Mouse (Mus musculus): ENCODE data around the gene Chtf18. TPM values are rescaled to one million over a fixed set of nuclear protein-coding genes. Genes with fewer than 3 reads are reported as not detected.

The Chtf18 gene
- total and polyA plus RNA-seq, 2 experiments, result 0.18 to 0.31 TPM

DNA sequence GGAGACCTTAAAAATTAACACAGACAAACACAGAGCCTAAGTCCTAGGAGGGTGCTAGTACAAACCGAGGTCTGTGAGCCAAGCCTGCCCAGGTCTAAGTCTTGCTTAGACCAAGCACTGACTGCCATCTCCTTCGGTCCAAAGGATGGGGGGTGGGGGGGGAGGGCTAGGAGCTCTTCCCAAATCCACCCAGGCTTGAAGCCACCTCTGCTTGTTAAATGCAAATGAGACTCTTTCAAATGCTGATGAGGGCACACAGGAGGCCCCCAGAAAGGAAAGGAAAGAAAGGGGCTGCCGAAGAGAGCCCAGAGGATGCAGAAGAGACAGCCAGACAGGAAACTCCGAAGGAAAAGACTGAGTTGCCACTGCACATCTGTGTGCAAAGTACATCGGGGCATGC, 47.4 kb downstream of the Chtf18 start:
- H3K36me3 ChIP-seq (ENCODE audit: control insufficient read depth, insufficient read depth, low read length), result no peaks in the 10 kb centered on the region
- TF ChIP-seq CTCF (IDR thresholded peaks at IDR 0.05; ENCODE audit: low read depth, low read length) (no peak), POLR2A (IDR thresholded peaks at IDR 0.05; ENCODE audit: extremely low read depth, insufficient read depth, low read length) (no peak)
- no peak overlapping the region for H3K4me3 ChIP-seq (ENCODE audit: insufficient read depth, low read depth, low read length)
- WGBS, result 29% methylated on average over 5 of the region's 5 CpGs
- no peaks in the 10 kb centered on the region for H3K4me1 ChIP-seq (ENCODE audit: control insufficient read depth, insufficient read depth, low read length)
- no peak overlapping the region for H3K27ac ChIP-seq (replicated peaks; ENCODE audit: insufficient read depth, low read depth, low read length)
- H3K27me3 ChIP-seq (ENCODE audit: control insufficient read depth, insufficient read depth, low read length), result no peaks in the 10 kb centered on the region
- no peak overlapping the region for H3K9ac ChIP-seq (ENCODE audit: low read depth, low read length)
- H3K79me2 ChIP-seq (ENCODE audit: control insufficient read depth, insufficient read depth, low read length), result no peaks in the 10 kb centered on the region
- no peak for DNase-seq (ENCODE audit: extremely low read depth, low read depth, low spot score)

DNA sequence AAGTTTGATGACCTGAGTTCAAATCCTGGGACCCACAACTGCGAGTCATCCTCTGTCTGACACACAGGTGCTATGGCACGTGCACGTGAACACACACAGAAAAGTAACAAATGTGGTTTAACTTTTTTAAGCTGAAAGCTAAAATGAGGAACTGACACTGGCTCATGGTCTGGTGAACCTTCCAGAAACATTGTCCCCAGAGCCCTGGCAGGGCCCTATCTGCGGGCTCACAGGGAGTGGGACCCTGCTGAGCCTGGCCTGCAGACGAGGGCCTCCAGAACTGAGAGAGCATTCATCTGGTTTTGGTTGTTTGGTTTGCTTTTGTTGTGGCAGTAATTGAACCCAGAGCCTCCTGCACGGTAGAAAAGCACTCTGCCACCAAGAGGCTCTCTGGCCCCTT, 49.2 kb downstream of the Chtf18 start:
- Histone ChIP-seq H3K27ac (replicated peaks; ENCODE audit: insufficient read depth, low read depth, low read length) (no peak overlapping the region), H3K4me1 (ENCODE audit: control insufficient read depth, insufficient read depth, low read length) (no peaks in the 10 kb centered on the region), H3K4me3 (ENCODE audit: insufficient read depth, low read depth, low read length) (no peak overlapping the region), H3K79me2 (ENCODE audit: control insufficient read depth, insufficient read depth, low read length) (no peaks in the 10 kb centered on the region), H3K36me3 (ENCODE audit: control insufficient read depth, insufficient read depth, low read length) (no peaks in the 10 kb centered on the region), H3K27me3 (ENCODE audit: control insufficient read depth, insufficient read depth, low read length) (no peaks in the 10 kb centered on the region), H3K9ac (ENCODE audit: low read depth, low read length) (no peak overlapping the region)
- no peak for TF ChIP-seq POLR2A (IDR thresholded peaks at IDR 0.05; ENCODE audit: extremely low read depth, insufficient read depth, low read length)
- TF ChIP-seq CTCF (IDR thresholded peaks at IDR 0.05; ENCODE audit: low read depth, low read length), result no peak
- WGBS, result 71% methylated on average over 6 of the region's 6 CpGs
- peak; percentile 8 for DNase-seq (ENCODE audit: extremely low read depth, low read depth, low spot score)

DNA sequence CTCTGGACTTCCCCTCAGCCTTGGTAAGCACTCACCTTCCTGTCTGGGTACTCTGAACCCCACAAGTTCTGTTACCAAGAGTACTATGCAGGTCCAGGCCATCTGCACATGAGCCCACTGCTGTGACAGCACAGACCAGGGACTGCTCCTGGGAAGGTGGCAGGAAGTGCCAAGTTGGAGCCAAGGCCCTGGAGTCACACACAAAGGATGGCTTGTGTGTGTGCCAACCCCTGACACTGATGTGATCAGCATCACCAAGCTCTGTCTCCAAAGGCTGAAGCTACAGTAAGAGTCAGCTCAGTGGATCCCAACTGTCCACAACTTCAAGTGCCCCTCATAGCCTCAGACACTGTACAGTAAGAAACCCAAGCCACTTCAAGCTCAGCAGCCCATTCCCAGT, 54.2 kb downstream of the Chtf18 start:
- no peak overlapping the region for H3K4me3 ChIP-seq (ENCODE audit: insufficient read depth, low read depth, low read length)
- TF ChIP-seq POLR2A (IDR thresholded peaks at IDR 0.05; ENCODE audit: extremely low read depth, insufficient read depth, low read length), result no peak
- TF ChIP-seq CTCF (IDR thresholded peaks at IDR 0.05; ENCODE audit: low read depth, low read length), result no peak
- DNase-seq (ENCODE audit: extremely low read depth, low read depth, low spot score), result no peak
- H3K36me3 ChIP-seq (ENCODE audit: control insufficient read depth, insufficient read depth, low read length), result no peaks in the 10 kb centered on the region
- no peaks in the 10 kb centered on the region for H3K4me1 ChIP-seq (ENCODE audit: control insufficient read depth, insufficient read depth, low read length)
- H3K27me3 ChIP-seq (ENCODE audit: control insufficient read depth, insufficient read depth, low read length), result no peaks in the 10 kb centered on the region
- H3K9ac ChIP-seq (ENCODE audit: low read depth, low read length), result no peak overlapping the region
- H3K79me2 ChIP-seq (ENCODE audit: control insufficient read depth, insufficient read depth, low read length), result no peaks in the 10 kb centered on the region
- no peak overlapping the region for H3K27ac ChIP-seq (replicated peaks; ENCODE audit: insufficient read depth, low read depth, low read length)

Other genes with a start within 250 kb of the Chtf18 start
- not detected in 2 replicates for gene Sstr5, start 230.1 kb downstream of the Chtf18 start, total RNA-seq (2014; rRNA removed)
- gene Sstr5, start 230.1 kb downstream of the Chtf18 start, polyA plus RNA-seq (2012; rRNA removed), result not detected in 2 replicates
- gene Sox8, start 156.7 kb downstream of the Chtf18 start, total RNA-seq (2014; rRNA removed), result not detected in 2 replicates
- not detected in 2 replicates for gene Sox8, start 156.7 kb downstream of the Chtf18 start, polyA plus RNA-seq (2012; rRNA removed)
- 26.9 and 31.3 TPM in 2 replicates for gene Lmf1, start 148.3 kb downstream of the Chtf18 start, total RNA-seq (2014; rRNA removed)
- gene Lmf1, start 148.3 kb downstream of the Chtf18 start, polyA plus RNA-seq (2012; rRNA removed), result 35.2 and 38.4 TPM in 2 replicates
- not detected in 2 replicates for gene Gng13, start 10.2 kb downstream of the Chtf18 start, total RNA-seq (2014; rRNA removed)
- not detected in 2 replicates for gene Gng13, start 10.2 kb downstream of the Chtf18 start, polyA plus RNA-seq (2012; rRNA removed)
- gene Rpusd1, start 251 bp upstream of the Chtf18 start, total RNA-seq (2014; rRNA removed), result 1.0 and 2.1 TPM in 2 replicates
- gene Rpusd1, start 251 bp upstream of the Chtf18 start, polyA plus RNA-seq (2012; rRNA removed), result 7.3 and 9.0 TPM in 2 replicates
- not detected in 2 replicates for gene Mslnl, start 8.6 kb upstream of the Chtf18 start, total RNA-seq (2014; rRNA removed)
- not detected in 2 replicates for gene Mslnl, start 8.6 kb upstream of the Chtf18 start, polyA plus RNA-seq (2012; rRNA removed)
- gene Msln, start 27.0 kb upstream of the Chtf18 start, total RNA-seq (2014; rRNA removed), result 0.34 and 0.74 TPM in 2 replicates
- gene Msln, start 27.0 kb upstream of the Chtf18 start, polyA plus RNA-seq (2012; rRNA removed), result 1.1 and 2.0 TPM in 2 replicates
- gene Narfl, start 46.4 kb upstream of the Chtf18 start, total RNA-seq (2014; rRNA removed), result 14.9 and 20.6 TPM in 2 replicates
- 19.4 and 22.5 TPM in 2 replicates for gene Narfl, start 46.4 kb upstream of the Chtf18 start, polyA plus RNA-seq (2012; rRNA removed)
- gene Haghl, start 58.3 kb upstream of the Chtf18 start, total RNA-seq (2014; rRNA removed), result 6.0 and 6.7 TPM in 2 replicates
- gene Haghl, start 58.3 kb upstream of the Chtf18 start, polyA plus RNA-seq (2012; rRNA removed), result 11.2 and 14.1 TPM in 2 replicates
- not detected in 2 replicates for gene Ccdc78, start 59.2 kb upstream of the Chtf18 start, total RNA-seq (2014; rRNA removed)
- gene Ccdc78, start 59.2 kb upstream of the Chtf18 start, polyA plus RNA-seq (2012; rRNA removed), result 0.06 TPM in 1 of 2 replicates, not detected in the other
- gene Fam173a, start 65.5 kb upstream of the Chtf18 start, total RNA-seq (2014; rRNA removed), result 55.0 and 69.3 TPM in 2 replicates
- 89.3 and 106 TPM in 2 replicates for gene Fam173a, start 65.5 kb upstream of the Chtf18 start, polyA plus RNA-seq (2012; rRNA removed)
- gene AC134908.4, start 68.2 kb upstream of the Chtf18 start, total RNA-seq (2014; rRNA removed), result 0.28 and 0.54 TPM in 2 replicates
- gene AC134908.4, start 68.2 kb upstream of the Chtf18 start, polyA plus RNA-seq (2012; rRNA removed), result 0.35 and 0.37 TPM in 2 replicates
- 11.7 and 22.2 TPM in 2 replicates for gene Metrn, start 69.7 kb upstream of the Chtf18 start, total RNA-seq (2014; rRNA removed)
- gene Metrn, start 69.7 kb upstream of the Chtf18 start, polyA plus RNA-seq (2012; rRNA removed), result 21.6 and 37.1 TPM in 2 replicates
- gene Fbxl16, start 81.7 kb upstream of the Chtf18 start, total RNA-seq (2014; rRNA removed), result 0.07 TPM in 1 of 2 replicates, not detected in the other
- gene Fbxl16, start 81.7 kb upstream of the Chtf18 start, polyA plus RNA-seq (2012; rRNA removed), result 0.12 and 0.33 TPM in 2 replicates
- 13.3 and 15.6 TPM in 2 replicates for gene Wdr24, start 96.2 kb upstream of the Chtf18 start, total RNA-seq (2014; rRNA removed)
- gene Wdr24, start 96.2 kb upstream of the Chtf18 start, polyA plus RNA-seq (2012; rRNA removed), result 23.9 and 24.8 TPM in 2 replicates
- gene Jmjd8, start 101.4 kb upstream of the Chtf18 start, total RNA-seq (2014; rRNA removed), result 25.6 and 30.5 TPM in 2 replicates
- 75.0 and 78.4 TPM in 2 replicates for gene Jmjd8, start 101.4 kb upstream of the Chtf18 start, polyA plus RNA-seq (2012; rRNA removed)
- gene Stub1, start 106.0 kb upstream of the Chtf18 start, total RNA-seq (2014; rRNA removed), result 50.4 and 55.3 TPM in 2 replicates
- 81.3 and 94.4 TPM in 2 replicates for gene Stub1, start 106.0 kb upstream of the Chtf18 start, polyA plus RNA-seq (2012; rRNA removed)
- gene Rhbdl1, start 109.9 kb upstream of the Chtf18 start, total RNA-seq (2014; rRNA removed), result 0.40 and 0.74 TPM in 2 replicates
- 3.8 and 5.5 TPM in 2 replicates for gene Rhbdl1, start 109.9 kb upstream of the Chtf18 start, polyA plus RNA-seq (2012; rRNA removed)
- gene Gm20683, start 114.3 kb upstream of the Chtf18 start, total RNA-seq (2014; rRNA removed), result 2.7 and 4.8 TPM in 2 replicates
- 19.1 and 26.9 TPM in 2 replicates for gene Gm20683, start 114.3 kb upstream of the Chtf18 start, polyA plus RNA-seq (2012; rRNA removed)
- 18.0 and 20.9 TPM in 2 replicates for gene Rhot2, start 117.4 kb upstream of the Chtf18 start, total RNA-seq (2014; rRNA removed)
- 63.0 and 71.1 TPM in 2 replicates for gene Rhot2, start 117.4 kb upstream of the Chtf18 start, polyA plus RNA-seq (2012; rRNA removed)
- 2.7 and 3.3 TPM in 2 replicates for gene Wdr90, start 134.1 kb upstream of the Chtf18 start, total RNA-seq (2014; rRNA removed)
- 9.0 and 14.1 TPM in 2 replicates for gene Wdr90, start 134.1 kb upstream of the Chtf18 start, polyA plus RNA-seq (2012; rRNA removed)
- gene Mcrip2, start 141.3 kb upstream of the Chtf18 start, total RNA-seq (2014; rRNA removed), result 26.1 and 36.0 TPM in 2 replicates
- 139 and 141 TPM in 2 replicates for gene Mcrip2, start 141.3 kb upstream of the Chtf18 start, polyA plus RNA-seq (2012; rRNA removed)
- gene Mettl26, start 147.7 kb upstream of the Chtf18 start, total RNA-seq (2014; rRNA removed), result 129 and 131 TPM in 2 replicates
- 415 and 439 TPM in 2 replicates for gene Mettl26, start 147.7 kb upstream of the Chtf18 start, polyA plus RNA-seq (2012; rRNA removed)
- 0.07 and 0.09 TPM in 2 replicates for gene Wfikkn1, start 153.4 kb upstream of the Chtf18 start, total RNA-seq (2014; rRNA removed)
- 0.24 and 0.92 TPM in 2 replicates for gene Wfikkn1, start 153.4 kb upstream of the Chtf18 start, polyA plus RNA-seq (2012; rRNA removed)
- 6.1 and 7.2 TPM in 2 replicates for gene Rab40c, start 192.3 kb upstream of the Chtf18 start, total RNA-seq (2014; rRNA removed)
- 22.8 and 24.1 TPM in 2 replicates for gene Rab40c, start 192.3 kb upstream of the Chtf18 start, polyA plus RNA-seq (2012; rRNA removed)
- gene Pigq, start 217.5 kb upstream of the Chtf18 start, total RNA-seq (2014; rRNA removed), result 11.5 and 16.0 TPM in 2 replicates
- gene Pigq, start 217.5 kb upstream of the Chtf18 start, polyA plus RNA-seq (2012; rRNA removed), result 51.6 and 52.5 TPM in 2 replicates
- gene Nhlrc4, start 217.5 kb upstream of the Chtf18 start, total RNA-seq (2014; rRNA removed), result 1.2 TPM in 1 of 2 replicates, not detected in the other
- gene Nhlrc4, start 217.5 kb upstream of the Chtf18 start, polyA plus RNA-seq (2012; rRNA removed), result 0.04 TPM in 1 of 2 replicates, not detected in the other
- not detected in 2 replicates for gene A930017K11Rik, start 225.1 kb upstream of the Chtf18 start, total RNA-seq (2014; rRNA removed)
- not detected in 2 replicates for gene A930017K11Rik, start 225.1 kb upstream of the Chtf18 start, polyA plus RNA-seq (2012; rRNA removed)

Data from liver, adult 2 months (tissue).